Mouse (Mus musculus): ENCODE measurements around the gene Brk1.

DNA sequence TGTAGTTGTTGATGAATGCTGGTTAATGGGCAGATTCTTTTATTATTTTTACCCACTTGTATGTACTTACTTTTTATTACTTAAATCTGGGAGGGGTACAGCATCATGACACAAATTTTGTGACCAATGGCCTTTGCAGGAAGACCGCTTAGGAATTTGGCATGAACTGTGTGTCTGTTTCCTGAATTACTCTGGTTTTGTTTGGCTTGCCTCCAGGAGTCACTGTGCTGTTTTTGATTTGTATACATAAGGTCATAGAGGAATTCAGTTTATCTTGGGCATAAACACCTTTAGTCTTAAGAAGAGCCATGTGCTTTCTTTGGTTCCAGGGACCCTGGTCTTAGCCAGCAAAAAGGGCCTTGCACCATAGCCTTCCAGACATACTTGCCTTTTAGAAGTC, 40.0 kb upstream of the Brk1 start:
- TF ChIP-seq CTCF (IDR thresholded peaks at IDR 0.05; ENCODE audit: low read depth), result no peak
- no peak for TF ChIP-seq EP300 (optimal IDR thresholded peaks at IDR 0.05)
